ENCODE assay signal across 13 mouse cellular contexts in genomic region chr12:17710747-17711092, GRCm38 (mm10). TPM values are rescaled to one million over a fixed set of nuclear protein-coding genes. Genes with fewer than 3 reads are reported as not detected.
DNase-seq lines count a peak whose midpoint lies in the region; ATAC-seq and TF ChIP-seq lines count a peak whose summit lies in the region.
"Had no signal": no experiment of that assay in that cellular context is flagged by ENCODE, and none has a peak within 500 bp of the region (broad histone marks: within the 10 kb centered on the region; RNA-seq: fewer than 3 reads in every experiment).

No protein-coding gene starts in this region.

- no peaks in the 10 kb centered on the region for H3K27me3 ChIP-seq in forebrain, embryonic 10.5 days (ENCODE audit: poor library complexity, severe bottlenecking)
- H3K27me3 ChIP-seq in forebrain, embryonic 11.5 days (ENCODE audit: control insufficient read depth, insufficient read depth, low read length), result no peaks in the 10 kb centered on the region
- H3K27me3 ChIP-seq in lung, embryonic 14.5 days (ENCODE audit: insufficient read depth, low read length), result no peaks in the 10 kb centered on the region
- H3K27me3 ChIP-seq in kidney, postnatal 0 days (ENCODE audit: insufficient read depth, low read length), result no peaks in the 10 kb centered on the region
- H3K27me3 ChIP-seq: embryonic facial prominence, embryonic 15.5 days had no signal

- no peak overlapping the region for H3K4me3 ChIP-seq in forebrain, embryonic 10.5 days
- H3K4me3 ChIP-seq in forebrain, embryonic 11.5 days (ENCODE audit: low read depth, low read length), result no peak overlapping the region
- H3K4me3 ChIP-seq in lung, embryonic 14.5 days (ENCODE audit: low read depth, low read length), result no peak overlapping the region
- H3K4me3 ChIP-seq in kidney, postnatal 0 days (replicated peaks; ENCODE audit: low read depth, low read length), result no peak overlapping the region
- H3K4me3 ChIP-seq: embryonic facial prominence, embryonic 15.5 days; myocyte had no signal

- peaks cover 9% of the 10 kb centered on the region for H3K36me3 ChIP-seq in forebrain, embryonic 10.5 days (replicated peaks)
- no peaks in the 10 kb centered on the region for H3K36me3 ChIP-seq in forebrain, embryonic 11.5 days (ENCODE audit: control insufficient read depth, insufficient read depth, low read length)
- no peaks in the 10 kb centered on the region for H3K36me3 ChIP-seq in lung, embryonic 14.5 days (ENCODE audit: insufficient read depth)
- no peaks in the 10 kb centered on the region for H3K36me3 ChIP-seq in kidney, postnatal 0 days (ENCODE audit: insufficient read depth, low read length)
- H3K36me3 ChIP-seq: embryonic facial prominence, embryonic 15.5 days had no signal

- ATAC-seq in forebrain, embryonic 11.5 days (replicated peaks; ENCODE audit: low FRiP score), result no peak
- peak; percentile 48; the same call in 1 of the 2 replicates for ATAC-seq in lung, embryonic 14.5 days (ENCODE audit: insufficient read depth)
- peak; percentile 67 for ATAC-seq in kidney, postnatal 0 days (replicated peaks; ENCODE audit: low FRiP score, low read depth)
- ATAC-seq: forebrain, postnatal 0 days had no signal

- no peak overlapping the region for H3K9ac ChIP-seq in forebrain, embryonic 11.5 days (ENCODE audit: low read length)
- H3K9ac ChIP-seq in lung, embryonic 14.5 days, result no peak overlapping the region
- no peak overlapping the region for H3K9ac ChIP-seq in kidney, postnatal 0 days (ENCODE audit: low read depth, low read length)
- H3K9ac ChIP-seq: embryonic facial prominence, embryonic 15.5 days; forebrain, postnatal 0 days had no signal

- H3K27ac ChIP-seq in forebrain, embryonic 10.5 days, result peak overlapping the region; percentile 70
- no peak overlapping the region for H3K27ac ChIP-seq in forebrain, embryonic 11.5 days (ENCODE audit: low read depth, low read length)
- H3K27ac ChIP-seq in lung, embryonic 14.5 days (ENCODE audit: low read depth), result no peak overlapping the region
- H3K27ac ChIP-seq in kidney, postnatal 0 days, result peak overlapping the region; percentile 89
- H3K27ac ChIP-seq: embryonic facial prominence, embryonic 15.5 days had no signal

- no peak for DNase-seq in forebrain, embryonic 10.5 days (ENCODE audit: extremely low spot score, low spot score)
- DNase-seq in forebrain, embryonic 11.5 days (ENCODE audit: low spot score), result no peak
- DNase-seq in lung, embryonic 14.5 days, result peak; percentile 21
- DNase-seq in lung, adult 18-20 months, result no peak
- peak; percentile 71 for DNase-seq in kidney, postnatal 0 days (ENCODE audit: low spot score)
- DNase-seq in mesoderm, embryonic 11.5 days (ENCODE audit: low read depth, low spot score), result peak; percentile 37
- DNase-seq in urinary bladder, postnatal 4 days (ENCODE audit: low spot score in 2 of 2), result no peak
- no peak for DNase-seq in left cerebral cortex, adult 11 months (ENCODE audit: low spot score)
- DNase-seq: cerebellum, adult 9-10 months; forebrain, postnatal 0 days; heart, postnatal 10 days had no signal

- WGBS in forebrain, embryonic 10.5 days, result 50% methylated on average over 3 of the region's 3 CpGs
- WGBS in forebrain, embryonic 11.5 days, result 74% methylated on average over 3 of the region's 3 CpGs
- 18% methylated on average over 3 of the region's 3 CpGs for WGBS in lung, embryonic 14.5 days
- WGBS in kidney, postnatal 0 days, result 7% methylated on average over 3 of the region's 3 CpGs

- TF ChIP-seq CTCF in lung, embryonic 14.5 days (IDR thresholded peaks at IDR 0.05; ENCODE audit: low read depth), result no peak
- no peak for TF ChIP-seq CTCF in kidney, postnatal 0 days (IDR thresholded peaks at IDR 0.05; ENCODE audit: low read depth)

- H3K4me1 ChIP-seq in forebrain, embryonic 10.5 days, result peaks cover 52% of the 10 kb centered on the region
- H3K4me1 ChIP-seq in forebrain, embryonic 11.5 days (replicated peaks; ENCODE audit: control insufficient read depth, insufficient read depth, low read length), result peaks cover 15% of the 10 kb centered on the region
- H3K4me1 ChIP-seq in lung, embryonic 14.5 days (ENCODE audit: insufficient read depth), result peaks cover 3% of the 10 kb centered on the region
- peaks cover 38% of the 10 kb centered on the region for H3K4me1 ChIP-seq in kidney, postnatal 0 days (replicated peaks; ENCODE audit: insufficient read depth, low read length)

- no peak overlapping the region for H3K4me2 ChIP-seq in forebrain, embryonic 11.5 days (ENCODE audit: low read depth, low read length, severe bottlenecking)
- peak overlapping the region; percentile 12 for H3K4me2 ChIP-seq in lung, embryonic 14.5 days
- H3K4me2 ChIP-seq in kidney, postnatal 0 days (ENCODE audit: low read length), result peak overlapping the region; percentile 32
- H3K4me2 ChIP-seq: embryonic facial prominence, embryonic 15.5 days had no signal

- H3K9me3 ChIP-seq in forebrain, embryonic 10.5 days, result no peaks in the 10 kb centered on the region; the same call in 1 of the 2 replicates
- H3K9me3 ChIP-seq in forebrain, embryonic 11.5 days (ENCODE audit: control insufficient read depth, low read length), result no peaks in the 10 kb centered on the region
- H3K9me3 ChIP-seq in lung, embryonic 14.5 days (ENCODE audit: low read depth, low read length), result no peaks in the 10 kb centered on the region
- H3K9me3 ChIP-seq in kidney, postnatal 0 days (replicated peaks; ENCODE audit: low read length), result no peaks in the 10 kb centered on the region
- H3K9me3 ChIP-seq: embryonic facial prominence, embryonic 15.5 days had no signal

RNA-seq across cellular contexts. Expression of gene Hpcal1, which starts 20.1 kb away (rescaled TPM):
- polyA plus RNA-seq in forebrain, embryonic 10.5 days (2016; fragmentation: Nextera tagmentation; extraction: Ambion mirVana), result 36.7 and 36.8 TPM in 2 replicates
- polyA plus RNA-seq in forebrain, embryonic 11.5 days (2014; fragmentation: Nextera tagmentation; extraction: Ambion mirVana), result 41.9 and 45.7 TPM in 2 replicates
- polyA plus RNA-seq in lung, embryonic 14.5 days (2014; fragmentation: Nextera tagmentation; extraction: Ambion mirVana), result 52.1 and 52.4 TPM in 2 replicates
- 70.6 and 71.0 TPM in 2 replicates for polyA plus RNA-seq in kidney, postnatal 0 days (2015; fragmentation: Nextera tagmentation; extraction: Ambion mirVana)

Comparison
In these comparisons a context has a peak if more than half of its experiments do, and no peak if none do; other contexts are left out.
1. DNase-seq: peak in lung, embryonic 14.5 days (single experiment), kidney, postnatal 0 days (single experiment) and mesoderm, embryonic 11.5 days (single experiment); none in forebrain, embryonic 10.5 days (single experiment), forebrain, embryonic 11.5 days (single experiment), lung, adult 18-20 months (0 of 2), urinary bladder, postnatal 4 days (0 of 2) and left cerebral cortex, adult 11 months (single experiment).
2. H3K27ac ChIP-seq: peak in forebrain, embryonic 10.5 days (single experiment) and kidney, postnatal 0 days (single experiment); none in forebrain, embryonic 11.5 days (single experiment) and lung, embryonic 14.5 days (single experiment).